Mouse (Mus musculus) kidney, postnatal 14 days (tissue): Measurements from ENCODE around the gene Mrgprg.
A peak's percentile ranks its signal among the peaks of the same experiment; 100 is the strongest.

ENCODE experiments used
- DNase-seq: peaks from one replicate; pipeline ENCODE4 v3.0.0; 2022; ENCODE audit warnings: mixed read lengths

Mrgprg gene

DNA sequence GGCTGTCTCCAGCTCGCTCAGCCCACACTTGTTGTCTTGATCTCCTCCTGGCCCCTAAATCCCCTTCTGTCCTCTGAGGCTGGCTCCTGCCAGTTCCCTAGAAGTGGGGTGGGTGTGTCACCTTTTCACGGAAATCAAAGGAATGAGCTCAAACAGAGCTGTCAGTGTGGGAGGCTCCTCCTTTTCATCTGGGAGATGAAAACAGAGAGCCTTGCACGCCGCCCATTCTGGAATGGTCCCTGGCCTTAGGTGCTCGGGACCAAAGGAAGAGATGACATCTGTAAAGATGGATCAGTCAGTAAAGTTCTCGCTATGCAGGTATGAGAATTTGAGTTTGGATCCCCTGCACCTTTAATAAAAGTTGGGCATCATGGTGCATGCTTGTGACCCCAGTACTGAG is at the start of gene Mrgprg:
Gene Mrgprg, minus strand, starts transcription at position 101 of the 400 bp plus-strand sequence.
- no peak for DNase-seq

DNA sequence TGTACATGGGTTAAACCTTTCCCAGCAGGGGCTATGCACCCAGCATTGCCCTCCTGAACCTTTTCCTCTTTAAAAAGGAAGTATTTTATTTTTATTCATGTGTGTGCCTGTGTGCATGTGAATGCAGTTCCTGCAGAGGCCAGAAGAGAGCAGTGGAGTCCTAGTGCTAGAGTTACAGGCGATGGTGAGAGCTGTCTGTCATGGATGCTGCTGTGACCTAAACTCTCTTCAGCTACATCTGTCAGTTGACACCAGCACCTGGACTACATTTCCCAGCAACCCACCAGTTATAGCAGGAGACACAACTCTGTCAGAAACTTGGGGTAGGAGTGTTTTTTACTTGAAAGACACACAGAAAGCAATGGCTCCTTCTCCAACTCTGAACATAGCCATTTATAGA is 42.1 kb upstream of the Mrgprg start:
- peak; percentile 30 for DNase-seq

DNA sequence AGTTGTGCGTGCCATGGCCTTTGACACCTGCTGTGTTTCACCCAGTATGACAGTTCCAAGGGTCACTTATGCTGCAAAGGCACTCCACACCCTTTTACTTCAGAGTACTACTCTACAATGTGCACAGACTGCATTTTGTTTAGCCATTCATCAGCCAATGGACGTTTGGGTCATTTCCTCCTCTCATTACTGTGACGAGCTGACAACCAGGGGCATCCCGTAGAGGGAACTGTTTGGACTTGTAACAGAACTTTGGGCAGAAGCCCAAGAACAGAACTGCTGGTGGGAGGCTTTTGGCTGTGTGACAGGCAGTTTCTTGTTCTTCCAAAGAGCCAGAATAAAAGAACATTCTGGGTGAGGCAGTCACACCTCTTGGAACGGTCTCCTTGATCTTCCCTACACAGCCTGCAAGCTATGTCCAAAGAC is 38.4 kb upstream of the Mrgprg start:
- peak; percentile 65 for DNase-seq

DNA sequence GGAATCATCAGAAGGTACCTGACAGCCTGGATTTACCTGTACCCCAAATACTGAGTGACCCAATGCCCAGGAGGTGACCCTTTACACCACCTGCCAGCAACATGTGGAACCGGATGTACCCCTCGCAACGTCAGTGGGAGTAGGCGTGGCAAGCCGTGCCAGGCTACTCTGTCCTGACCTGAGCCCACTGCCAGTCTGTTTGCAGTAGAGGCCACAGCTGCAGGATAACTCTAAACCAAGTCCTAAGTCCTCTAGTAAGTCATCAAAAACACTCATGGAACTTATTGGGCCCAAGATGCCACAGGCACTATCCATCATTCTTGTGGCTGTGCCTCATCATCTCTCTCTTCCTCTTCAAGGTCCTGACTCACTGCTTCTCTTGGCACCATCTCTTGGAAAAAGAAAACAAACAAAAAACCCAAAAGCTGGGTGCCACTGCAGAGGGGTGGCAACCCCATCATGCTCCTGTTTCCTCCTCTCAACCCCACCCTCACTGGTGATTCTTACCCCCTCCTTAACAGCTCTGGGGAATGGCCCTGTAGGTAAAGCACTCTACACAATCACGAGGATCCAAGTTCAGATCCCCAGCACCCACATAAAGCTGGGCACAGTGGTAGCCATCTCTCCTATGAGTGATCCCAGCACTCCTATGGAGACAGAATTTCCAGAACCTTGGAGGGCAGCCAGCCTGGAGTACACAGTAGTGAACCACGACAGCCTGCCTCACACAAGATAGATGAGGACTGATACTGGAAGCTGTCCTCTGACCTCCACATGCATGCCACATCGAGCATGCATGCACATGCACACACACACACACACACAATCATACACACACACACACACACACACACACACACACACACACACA is 34.6 kb upstream of the Mrgprg start:
- DNase-seq, result no peak

DNA sequence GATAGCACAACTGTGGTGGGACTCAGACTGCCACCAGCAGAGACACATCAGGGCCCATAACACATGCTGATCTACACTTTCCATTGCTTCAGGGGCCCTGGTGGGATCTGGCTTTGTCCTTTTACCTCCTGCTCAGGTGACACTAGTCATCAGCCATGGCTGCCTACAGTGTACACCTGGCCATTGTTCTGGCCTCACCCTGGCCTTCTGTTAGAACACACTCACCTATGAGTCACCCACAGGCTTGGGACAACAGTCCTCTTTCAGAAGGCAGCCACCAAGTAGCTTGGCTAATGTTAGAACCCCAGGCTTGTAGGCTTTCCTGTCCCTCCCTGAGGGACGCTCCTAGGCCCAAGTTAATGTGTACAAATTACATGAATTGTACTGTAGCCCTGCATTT is 34.0 kb upstream of the Mrgprg start:
- no peak for DNase-seq

DNA sequence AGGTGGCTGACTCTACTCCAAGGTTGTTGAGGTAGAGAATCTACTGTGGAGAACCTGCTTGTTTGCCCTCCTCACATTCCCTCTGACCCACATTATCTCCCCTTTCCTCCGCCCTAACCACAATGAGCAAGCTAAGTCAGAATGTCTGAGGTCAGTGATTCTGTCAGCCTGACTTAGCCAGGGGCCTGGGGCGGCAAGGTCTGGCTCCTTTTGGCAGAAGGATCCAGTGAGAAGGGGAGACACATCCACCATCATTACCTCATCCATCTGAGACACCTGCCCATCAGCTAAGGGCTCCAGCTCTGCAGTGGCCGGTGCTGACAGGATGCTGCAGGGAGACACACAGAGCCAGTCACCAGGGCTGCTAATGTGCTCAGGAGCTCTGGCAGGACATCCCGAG is 32.0 kb upstream of the Mrgprg start:
- no peak for DNase-seq

DNA sequence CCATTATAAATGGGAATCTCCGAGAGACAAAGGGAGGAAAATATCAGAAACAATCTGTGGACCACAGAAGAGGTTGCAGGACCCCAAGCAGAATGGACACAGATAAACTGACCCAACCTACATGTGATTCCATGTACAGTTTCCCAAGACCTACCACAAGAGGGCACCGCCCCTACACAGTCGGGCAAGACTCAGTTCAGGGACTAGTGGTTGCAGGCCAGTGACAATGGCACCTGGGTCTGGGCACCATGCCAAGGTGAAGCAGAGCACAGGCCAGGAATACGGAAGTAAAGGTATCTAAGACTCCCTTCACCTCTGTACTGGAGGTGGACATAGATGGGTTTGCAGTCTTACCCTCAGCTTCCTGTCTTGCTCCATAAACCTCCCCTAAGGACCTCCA is 26.3 kb upstream of the Mrgprg start:
- peak; percentile 79 for DNase-seq

DNA sequence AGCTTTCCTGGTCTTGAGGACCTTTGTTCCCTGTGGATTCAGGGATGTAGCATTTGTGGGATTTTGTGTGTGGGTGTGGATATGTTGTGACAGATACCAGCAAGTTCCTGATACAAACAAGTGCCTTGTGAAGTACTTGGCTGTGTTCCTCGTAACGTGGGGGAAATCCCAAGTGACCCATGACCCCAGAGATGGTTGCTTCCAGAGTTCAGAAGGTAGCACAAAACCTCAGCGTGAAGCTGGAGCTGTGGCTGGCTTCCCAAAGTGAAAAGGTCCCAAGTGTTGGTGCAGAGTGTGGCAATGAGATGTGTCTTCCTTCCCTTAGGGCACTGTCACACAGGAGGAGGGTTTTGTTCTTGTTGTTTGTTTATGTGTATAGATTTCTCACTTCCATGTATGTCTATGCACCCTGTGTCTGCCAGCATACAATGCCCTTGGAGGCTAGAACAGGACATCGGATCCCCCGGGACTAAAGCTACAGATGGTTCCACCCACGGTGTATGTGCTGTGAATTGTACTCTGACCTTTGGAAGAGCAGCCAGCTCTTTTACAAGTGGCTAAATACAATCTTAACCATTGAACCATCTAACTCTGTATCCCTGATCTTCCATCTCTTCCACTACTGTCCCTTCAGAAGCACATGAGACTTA is 25.7 kb upstream of the Mrgprg start:
- peak; percentile 28 for DNase-seq

DNA sequence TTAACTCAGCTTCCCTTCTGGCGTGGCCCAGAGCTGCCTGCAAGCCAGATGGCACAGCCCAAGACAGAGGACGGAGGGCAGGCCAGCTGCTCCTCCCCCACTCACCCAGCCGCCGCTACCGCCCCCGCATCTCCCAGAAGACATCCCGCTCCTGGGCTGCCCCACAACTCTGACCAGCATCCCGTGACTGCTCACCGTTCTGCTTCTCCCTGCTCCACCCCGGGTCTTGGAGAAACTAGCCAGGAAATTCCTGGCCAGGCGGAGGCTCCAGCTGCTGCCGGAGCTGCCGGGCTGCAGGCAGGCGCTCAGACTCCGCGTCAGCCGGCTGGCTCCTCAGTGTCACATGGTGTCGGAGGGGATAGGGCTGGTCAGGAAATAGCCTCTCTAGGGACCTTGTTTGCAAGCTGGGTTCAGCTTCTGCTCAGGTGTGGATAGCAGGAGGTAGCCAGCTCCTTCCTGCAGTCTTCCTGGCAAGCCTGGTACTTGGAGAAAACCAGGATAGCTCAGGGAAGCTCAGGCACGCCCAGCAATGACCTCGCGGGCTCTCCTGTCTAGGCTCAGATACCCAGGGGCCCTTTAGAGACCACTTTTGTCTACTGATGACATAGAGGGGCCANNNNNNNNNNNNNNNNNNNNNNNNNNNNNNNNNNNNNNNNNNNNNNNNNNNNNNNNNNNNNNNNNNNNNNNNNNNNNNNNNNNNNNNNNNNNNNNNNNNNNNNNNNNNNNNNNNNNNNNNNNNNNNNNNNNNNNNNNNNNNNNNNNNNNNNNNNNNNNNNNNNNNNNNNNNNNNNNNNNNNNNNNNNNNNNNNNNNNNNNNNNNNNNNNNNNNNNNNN is 17.4 kb upstream of the Mrgprg start, which contains the start of gene Mrgpre:
Gene Mrgpre, minus strand, starts transcription at position 505 of the 834 bp plus-strand sequence.
- peak; percentile 90 for DNase-seq

DNA sequence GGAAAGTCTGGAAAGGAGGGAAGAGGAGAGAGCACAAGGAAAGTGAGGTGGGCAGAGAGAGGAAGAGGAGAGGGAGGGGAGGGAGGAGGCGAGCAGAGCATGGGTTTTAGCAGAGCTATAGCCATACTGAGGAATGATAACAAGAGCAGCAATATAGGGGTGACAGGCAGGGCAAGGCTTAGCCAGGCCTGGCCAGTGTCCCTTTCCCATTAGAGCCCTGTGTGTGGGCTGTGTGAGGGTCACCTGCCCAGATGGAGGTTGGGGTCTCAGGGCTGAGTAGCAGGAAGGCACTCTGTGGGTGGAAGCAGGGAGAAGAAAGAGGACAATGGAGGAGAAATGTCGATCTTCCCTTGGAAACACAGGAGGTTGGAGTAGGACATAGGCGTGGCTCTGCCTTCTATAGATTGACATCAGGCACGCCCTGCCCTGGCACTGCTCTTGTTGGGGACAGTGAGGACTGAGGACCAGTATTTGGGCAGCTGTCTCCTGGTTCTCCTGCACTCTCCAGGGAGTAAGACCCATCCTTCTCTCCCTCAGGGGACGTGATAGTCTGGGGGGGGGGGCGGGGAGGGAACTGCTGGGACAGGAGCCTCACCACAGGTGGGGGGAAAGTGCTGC is 16.7 kb upstream of the Mrgprg start:
- DNase-seq, result no peak

DNA sequence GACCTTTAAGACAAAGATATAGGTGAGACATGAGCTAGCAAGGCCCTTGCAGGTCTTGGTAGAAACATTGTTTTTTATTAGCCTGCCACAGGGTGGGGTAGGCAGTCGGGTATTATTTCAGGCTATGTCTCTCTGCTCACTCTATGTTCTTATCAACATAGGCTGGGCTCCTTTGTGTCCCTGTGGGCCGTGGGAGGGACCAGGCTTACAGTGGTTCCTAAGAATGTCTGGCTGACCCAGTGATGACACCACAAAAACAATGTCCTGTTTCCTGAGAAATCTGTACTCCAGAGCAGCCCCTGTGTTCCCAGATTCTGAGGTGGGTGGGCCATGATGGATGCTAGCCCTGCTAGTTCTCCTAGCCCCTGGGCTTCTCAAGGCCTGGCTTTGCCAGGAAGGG is 10.6 kb upstream of the Mrgprg start:
- peak; percentile 52 for DNase-seq

DNA sequence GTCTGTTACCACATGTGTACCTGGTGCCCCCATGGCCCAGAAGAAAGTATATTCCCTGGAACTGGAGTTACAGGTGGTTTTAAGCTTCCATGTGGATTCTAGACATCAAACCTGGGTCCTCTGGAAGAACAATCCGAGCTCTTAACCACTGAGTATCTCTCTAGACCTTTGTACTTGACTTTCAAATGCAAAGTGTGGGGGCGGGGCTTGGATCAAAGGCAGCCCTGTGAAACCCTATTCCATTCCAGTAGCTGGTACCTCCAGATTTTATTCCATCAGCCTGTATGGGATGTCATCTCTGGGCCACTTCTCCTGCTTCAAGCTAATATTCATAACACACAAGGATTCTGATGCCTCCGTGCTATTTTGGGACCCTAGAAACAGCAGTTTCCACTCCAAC is 9.3 kb upstream of the Mrgprg start:
- DNase-seq, result peak; percentile 37

DNA sequence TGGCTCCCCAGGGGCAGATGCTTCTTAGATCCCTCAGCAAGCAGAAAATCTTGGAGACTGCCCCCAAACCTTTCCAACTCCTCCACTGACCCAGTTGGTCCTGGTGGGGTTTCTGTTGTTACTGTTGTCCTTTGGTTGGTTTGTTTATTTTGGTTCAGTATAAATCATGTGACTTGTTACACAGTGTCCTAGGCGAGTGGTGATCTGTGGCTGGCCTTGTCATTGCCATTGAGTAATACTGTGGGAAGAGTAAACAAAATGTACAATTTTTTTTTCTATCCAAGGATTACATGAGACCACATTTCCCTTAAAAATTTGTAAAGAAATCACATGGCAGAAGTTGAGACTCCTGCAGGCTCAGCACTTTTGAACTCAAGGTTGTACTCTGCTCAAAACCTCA is 2.7 kb upstream of the Mrgprg start:
- no peak for DNase-seq

DNA sequence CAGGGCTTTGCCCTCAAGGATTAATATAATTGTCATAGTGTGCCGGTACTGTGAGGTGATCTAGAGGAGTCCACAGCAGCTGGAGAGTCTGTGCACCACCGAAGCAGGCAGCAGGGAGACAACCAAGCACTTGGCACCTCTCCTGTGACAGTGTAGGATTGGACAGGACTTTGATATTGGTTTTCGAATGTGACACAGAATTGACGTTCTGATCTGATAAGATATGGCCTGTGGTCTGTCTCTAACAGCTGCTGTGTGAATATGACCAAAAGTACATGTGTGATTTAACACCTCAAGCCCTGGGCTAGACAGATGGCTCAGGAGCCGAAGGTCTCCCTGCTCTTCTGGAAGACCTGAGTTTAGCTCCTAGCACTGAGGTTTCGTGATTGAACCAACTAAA is 1.5 kb upstream of the Mrgprg start:
- no peak for DNase-seq

DNA sequence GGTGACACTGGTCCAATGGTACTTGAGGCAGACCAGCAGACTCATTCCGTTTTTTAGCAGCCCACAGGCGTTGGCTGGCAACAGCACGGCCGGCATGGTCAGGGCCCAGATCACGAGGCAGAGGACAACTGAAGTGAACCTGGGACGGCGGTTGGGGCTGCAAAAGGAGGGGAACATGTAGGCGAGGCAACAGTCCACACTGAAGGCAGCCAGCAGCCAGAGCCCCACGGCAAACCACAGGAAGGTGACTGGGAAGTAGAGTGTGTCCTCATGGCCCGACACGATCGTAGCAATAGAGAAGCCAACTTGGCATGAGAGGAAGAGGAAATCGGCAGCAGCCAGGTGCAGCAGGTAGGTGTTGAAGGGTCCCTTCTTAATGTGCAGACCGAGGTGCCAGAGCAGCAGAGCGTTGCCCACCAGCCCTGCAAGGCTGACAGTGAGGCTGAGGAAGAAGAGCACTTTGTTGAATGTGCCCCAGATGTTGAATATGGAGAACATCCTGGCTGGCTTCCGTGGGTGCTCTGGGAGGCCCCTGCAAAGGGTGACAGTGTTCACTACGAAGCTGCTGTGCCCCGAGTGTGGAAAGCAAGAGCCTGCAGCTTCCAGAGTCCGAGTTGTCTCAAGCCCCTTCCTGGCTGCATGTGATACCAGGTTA is 1.8 kb downstream of the Mrgprg start:
- no peak for DNase-seq

DNA sequence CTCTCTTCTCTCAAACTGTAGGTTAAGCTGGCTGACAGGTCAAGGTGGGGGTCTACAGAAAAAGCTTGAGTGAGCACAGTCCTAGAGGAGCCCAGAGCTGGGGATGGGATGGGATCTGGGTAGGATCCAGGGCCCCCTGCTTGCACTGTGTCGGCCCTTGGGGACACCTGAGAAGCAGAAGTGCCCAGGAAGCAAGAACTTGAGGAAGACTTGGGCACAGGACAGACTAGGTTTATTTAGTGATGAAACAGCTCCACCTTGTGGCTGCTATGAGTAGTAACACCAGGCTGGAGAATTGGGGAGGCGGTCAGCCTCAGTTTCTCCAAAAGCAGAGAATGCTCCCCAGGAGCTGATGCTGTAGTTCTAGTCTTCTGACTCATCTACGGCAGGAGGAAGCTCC is 3.0 kb downstream of the Mrgprg start:
- DNase-seq, result no peak

DNA sequence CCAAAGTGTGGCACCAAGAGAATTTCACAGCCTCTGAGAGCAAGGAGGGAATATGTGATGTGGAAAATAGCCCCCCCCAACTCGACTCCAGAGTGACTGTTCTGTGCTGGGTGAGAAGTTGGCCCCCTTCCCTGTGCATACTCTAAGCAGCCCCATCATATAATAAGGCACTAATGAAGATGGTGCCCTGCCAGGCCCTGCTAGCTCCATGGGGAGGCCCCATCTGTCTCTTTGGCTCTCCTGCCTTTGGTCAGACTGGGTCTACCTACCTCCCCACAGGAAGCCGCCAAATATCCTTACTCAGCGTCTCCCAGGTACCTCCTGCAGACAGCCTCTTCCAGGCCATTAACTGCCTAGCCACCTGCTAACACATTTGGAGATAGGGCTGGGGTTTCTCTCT is 7.8 kb downstream of the Mrgprg start:
- no peak for DNase-seq

DNA sequence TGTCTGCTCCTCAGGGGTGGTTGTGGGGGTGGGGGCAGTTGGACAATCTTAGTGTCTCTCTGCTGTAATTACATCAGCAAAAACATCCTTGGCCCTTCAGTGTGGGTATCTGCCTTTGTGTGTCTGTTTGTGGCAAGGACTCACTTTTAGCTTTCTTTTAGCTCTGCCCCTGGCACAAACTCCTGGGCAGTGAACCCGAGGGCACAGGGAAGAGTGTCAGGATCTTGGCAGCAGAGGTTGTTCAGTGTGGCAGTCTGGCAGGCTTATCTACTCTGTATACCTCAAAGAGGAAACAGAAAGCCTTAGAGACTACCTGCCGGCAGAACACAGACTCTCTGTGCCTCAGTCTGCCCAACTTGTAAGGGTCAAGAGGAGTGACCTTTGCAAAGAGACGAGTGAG is 9.1 kb downstream of the Mrgprg start:
- DNase-seq, result no peak

DNA sequence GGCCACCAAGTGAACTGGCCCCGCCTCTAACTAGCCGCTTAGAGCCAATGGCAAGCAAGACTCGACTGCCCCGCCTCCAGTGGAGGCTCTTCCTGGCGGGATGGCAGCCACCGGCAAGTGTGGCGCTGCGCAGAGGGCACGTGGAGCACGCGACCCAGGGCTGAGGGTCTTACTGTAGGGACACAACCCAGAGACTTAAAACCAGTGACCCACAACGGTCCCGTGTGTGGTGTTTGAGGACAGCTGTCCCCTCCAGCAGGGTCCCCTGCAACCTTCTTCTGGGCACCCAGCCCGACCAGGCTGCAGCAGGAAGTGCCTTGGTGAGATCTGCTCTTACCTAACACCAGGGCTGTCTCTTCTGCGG is 9.8 kb downstream of the Mrgprg start:
- DNase-seq, result peak; percentile 84

DNA sequence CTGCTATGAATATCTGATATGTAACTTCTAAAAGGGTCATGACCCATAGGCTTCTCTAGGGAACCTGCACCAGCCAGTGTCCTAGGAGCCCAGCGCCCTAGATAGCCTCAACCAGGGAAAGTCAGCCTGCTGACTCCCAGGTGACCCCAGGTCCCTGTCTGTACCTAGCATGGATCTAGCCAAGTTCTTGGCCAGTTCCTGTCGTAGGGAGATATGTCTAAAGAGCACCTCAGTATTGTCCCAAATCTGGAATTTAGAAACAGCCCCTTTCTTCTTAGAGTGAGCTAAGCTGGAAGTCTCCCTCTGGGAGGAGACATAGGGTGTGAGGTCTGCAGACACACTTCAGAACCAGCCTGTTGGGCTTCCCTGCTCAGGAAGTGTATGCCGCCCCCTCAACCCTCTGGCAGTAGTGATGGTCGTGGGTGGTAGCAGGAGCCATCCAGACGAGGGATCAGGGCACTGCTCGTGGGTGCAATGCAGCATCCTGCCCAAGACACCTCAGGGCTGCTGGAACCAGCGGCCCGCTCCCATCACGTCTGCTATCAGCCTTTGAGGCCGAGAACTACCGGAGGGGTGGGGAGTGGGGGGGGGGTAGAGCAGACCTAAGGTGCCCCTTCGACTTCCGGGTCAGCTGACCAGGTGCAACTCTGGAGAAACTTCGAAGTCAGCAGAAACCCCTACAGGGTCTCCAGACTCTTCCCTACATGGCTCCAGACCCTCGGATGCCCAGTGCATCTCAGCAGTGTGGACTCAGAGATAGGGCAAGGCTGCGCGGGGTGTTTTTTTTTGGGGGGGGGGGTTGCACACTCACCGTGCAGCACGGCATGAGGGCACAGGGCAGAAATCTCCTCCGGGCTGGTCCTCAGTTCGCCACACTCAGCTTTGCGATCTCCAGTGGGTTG is 10.4 kb downstream of the Mrgprg start, which contains the start of gene Osbpl5:
Gene Osbpl5, minus strand, starts transcription at position 861 of the 902 bp plus-strand sequence.
- no peak for DNase-seq
